Mouse (Mus musculus): ENCODE results near the gene Galr3.

- TF ChIP-seq EP300 (IDR thresholded peaks at IDR 0.05; ENCODE audit: low read depth) = no peak
- TF ChIP-seq CTCF (IDR thresholded peaks at IDR 0.05; ENCODE audit: low read depth) = no peak
Measured at GRCm38 (mm10) chr15:79025687-79026308, 15.9 kb upstream of the Galr3 start.

All from heart, postnatal 0 days (tissue).